Mouse (Mus musculus): ENCODE data around the gene Cep112.

The Cep112 gene

GRCm38 (mm10) chr11:108885276-108885896 is 460.4 kb downstream of the Cep112 start:
- DNase-seq: no peak

- DNase-seq: no peak
Measured at GRCm38 (mm10) chr11:108886060-108886459, 461.1 kb downstream of the Cep112 start.

GRCm38 (mm10) chr11:108889121-108889520 is 464.1 kb downstream of the Cep112 start:
- DNase-seq: peak; percentile 53 to 59

- DNase-seq: no peak
Measured at GRCm38 (mm10) chr11:108890544-108890943, 465.6 kb downstream of the Cep112 start.

- peak; percentile 52 to 73 for DNase-seq
Measured at GRCm38 (mm10) chr11:108891111-108891870, 466.3 kb downstream of the Cep112 start.

GRCm38 (mm10) chr11:108891871-108892380 is 466.9 kb downstream of the Cep112 start:
- peak in 1 of 2 experiments; percentile 11 for DNase-seq

- DNase-seq: no peak
Measured at GRCm38 (mm10) chr11:108892406-108892805, 467.4 kb downstream of the Cep112 start.

- DNase-seq: no peak
Measured at GRCm38 (mm10) chr11:108893232-108893790, 468.3 kb downstream of the Cep112 start.

GRCm38 (mm10) chr11:108893855-108894510 is 469.0 kb downstream of the Cep112 start:
- DNase-seq: no peak

- DNase-seq: no peak
Measured at GRCm38 (mm10) chr11:108897034-108897433, 472.0 kb downstream of the Cep112 start.

- no peak for DNase-seq
Measured at GRCm38 (mm10) chr11:108898063-108898462, 473.1 kb downstream of the Cep112 start.

GRCm38 (mm10) chr11:108898483-108898882 is 473.5 kb downstream of the Cep112 start:
- DNase-seq: no peak

- peak; percentile 8 to 43 for DNase-seq
Measured at GRCm38 (mm10) chr11:108900718-108901488, 475.9 kb downstream of the Cep112 start.

- no peak for DNase-seq
Measured at GRCm38 (mm10) chr11:108901670-108902069, 476.7 kb downstream of the Cep112 start.

- DNase-seq: no peak
Measured at GRCm38 (mm10) chr11:108902303-108902702, 477.3 kb downstream of the Cep112 start.

- no peak for DNase-seq
Measured at GRCm38 (mm10) chr11:108906590-108907254, 481.7 kb downstream of the Cep112 start.

GRCm38 (mm10) chr11:108909396-108910195 is 484.6 kb downstream of the Cep112 start:
- DNase-seq: no peak

Data from lung, postnatal 4 days (tissue).